Mouse (Mus musculus) kidney, postnatal 4 days (tissue): ENCODE data around the gene Rabepk.
"Not testable (repeated sequence)": the region's sequence is repeated elsewhere in the genome, so short reads cannot be mapped to it uniquely, and the experiment has no call there.

Experiments used
- DNase-seq, 2 experiments: peaks; one replicate each; pipeline ENCODE4 v3.0.0; 2021; ENCODE audit warnings: mixed read lengths in 2 of 2

Gene Rabepk

DNA sequence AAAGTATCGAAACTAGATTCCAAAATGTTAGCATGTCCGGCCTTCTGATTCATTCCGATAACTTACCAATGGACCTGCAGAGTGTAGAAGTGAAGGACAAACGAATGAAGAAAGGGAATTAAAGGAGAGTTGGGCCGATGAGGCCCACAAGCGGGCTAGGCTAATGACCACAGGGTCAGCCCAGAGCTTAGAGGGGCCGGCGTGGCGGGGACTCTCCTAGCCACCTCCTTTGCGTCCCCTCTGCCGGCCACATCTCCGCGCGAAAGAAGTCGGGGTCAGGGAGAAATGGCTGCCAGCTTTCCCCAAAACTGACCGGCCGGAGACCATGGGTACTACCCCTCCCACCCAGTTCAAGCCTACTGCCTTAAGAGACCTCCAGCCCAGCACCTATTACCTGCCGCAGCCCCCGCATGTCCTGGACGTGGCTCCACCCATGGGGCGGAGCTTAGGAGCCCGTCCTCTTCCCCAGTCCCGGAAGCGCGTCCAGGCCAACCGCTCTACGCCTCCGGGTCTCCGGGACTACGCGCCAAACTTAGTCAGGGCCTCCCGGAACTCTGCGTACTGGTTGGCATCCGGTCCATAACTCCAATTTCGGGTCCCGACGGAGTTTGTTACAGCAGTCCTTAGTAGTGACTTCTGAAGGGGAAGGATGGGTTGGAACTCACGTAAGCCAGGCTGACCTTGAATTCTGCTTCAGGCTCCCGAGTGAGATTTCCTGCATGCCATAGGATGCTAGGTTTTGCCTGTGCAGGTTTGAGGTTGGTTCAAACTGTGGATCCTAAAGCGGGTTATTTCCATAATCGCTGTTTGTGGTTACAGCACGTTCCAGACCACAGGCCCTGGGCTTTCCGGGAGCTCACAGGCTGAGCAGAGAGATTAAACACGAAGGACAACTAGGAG lies at the start of gene Rabepk:
Rabepk (minus strand) TSS at position 556 of the 900 bp plus-strand sequence.
- DNase-seq: peak; percentile 89 to 93

DNA sequence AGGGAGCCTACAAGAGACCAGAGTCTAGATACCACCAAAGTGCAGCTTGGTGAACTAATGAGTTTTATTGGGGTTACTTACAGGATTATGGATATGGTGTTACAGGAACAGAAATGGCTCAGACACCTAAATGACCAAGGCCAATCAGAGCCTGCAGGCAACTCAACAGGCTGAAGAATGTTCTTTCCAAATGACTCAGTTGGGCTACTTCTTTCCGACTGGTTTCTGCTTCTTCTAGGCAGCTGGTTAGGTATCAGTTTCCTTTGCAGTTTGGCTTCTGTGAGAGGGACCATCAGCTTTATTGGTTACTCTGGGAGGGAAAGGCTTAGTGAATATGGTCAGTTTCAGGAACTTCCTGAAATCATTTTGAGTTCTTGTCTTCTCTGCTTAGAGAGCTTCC lies 48.0 kb upstream of the Rabepk start:
- no peak for DNase-seq

DNA sequence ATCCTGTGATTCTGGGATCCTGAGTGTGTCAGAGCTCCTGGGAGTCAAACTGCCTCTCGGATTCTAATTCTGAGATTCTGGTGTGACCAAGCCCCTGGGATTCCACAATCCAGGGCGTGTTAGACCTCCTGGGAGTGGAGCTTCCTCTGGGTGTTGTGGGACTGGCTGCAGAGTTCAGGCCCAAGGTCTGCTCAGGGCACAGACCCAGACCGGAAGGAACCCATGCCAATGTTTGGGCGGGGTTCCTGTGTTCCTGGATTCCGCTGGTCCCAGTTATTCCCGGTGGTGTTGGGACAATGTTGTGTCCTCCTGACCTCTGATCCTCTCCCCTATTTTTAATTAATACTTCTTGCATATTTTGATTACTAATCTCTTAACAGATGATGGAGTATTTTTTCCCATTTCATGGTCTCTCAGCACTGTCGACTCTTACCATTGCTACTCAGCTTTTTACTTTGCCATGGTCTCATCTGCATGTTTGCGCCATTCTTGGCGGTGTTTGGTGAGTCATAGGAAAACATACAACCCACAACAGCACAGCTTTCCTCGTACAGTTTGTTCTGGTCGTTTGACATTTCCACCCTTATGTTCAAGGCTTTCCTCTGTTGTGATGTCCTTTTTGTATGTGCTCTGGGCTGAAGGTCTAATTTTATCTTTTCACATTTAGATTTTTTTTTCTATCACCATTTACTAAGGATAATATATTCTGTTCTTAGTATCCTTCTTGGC lies 43.7 kb upstream of the Rabepk start:
- peak; percentile 30 to 47 for DNase-seq

DNA sequence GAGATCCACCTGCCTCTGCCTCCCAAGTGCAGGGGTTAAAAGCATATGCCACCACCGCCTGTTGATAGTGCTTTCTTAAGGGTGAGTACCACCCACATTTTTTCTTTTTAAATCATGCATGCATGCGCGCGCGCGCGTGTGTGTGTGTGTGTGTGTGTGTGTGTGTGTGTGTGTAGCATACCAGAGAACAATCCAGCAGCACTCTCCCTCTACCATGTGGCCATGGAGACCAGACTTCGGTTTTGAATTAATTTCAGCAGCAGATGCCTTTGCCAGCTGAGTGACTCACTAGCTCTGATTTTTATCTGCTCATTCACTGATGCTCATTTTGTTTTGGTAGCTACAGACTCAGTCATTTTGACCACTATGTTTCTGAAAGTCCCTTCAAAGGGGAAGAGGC lies 42.0 kb upstream of the Rabepk start:
- no peak for DNase-seq

DNA sequence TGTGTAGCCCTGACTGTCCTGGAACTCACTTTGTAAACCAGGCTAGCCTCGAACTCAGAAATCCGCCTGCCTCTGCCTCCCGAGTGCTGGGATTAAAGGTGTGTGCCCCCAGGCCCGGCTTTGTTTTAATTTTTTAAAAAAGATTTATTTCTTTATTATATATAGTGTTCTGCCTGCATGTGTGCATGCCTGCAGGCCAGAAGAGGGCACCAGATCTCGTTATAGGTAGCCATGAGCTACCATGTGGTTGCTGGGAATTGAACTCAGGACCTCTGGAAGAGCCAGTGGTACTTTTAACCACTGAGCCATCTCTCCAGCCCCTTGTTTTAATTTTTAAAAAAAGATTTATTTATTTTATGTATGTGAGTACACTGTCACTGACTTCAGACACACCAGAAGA lies 40.4 kb upstream of the Rabepk start:
- DNase-seq: not testable (repeated sequence)

DNA sequence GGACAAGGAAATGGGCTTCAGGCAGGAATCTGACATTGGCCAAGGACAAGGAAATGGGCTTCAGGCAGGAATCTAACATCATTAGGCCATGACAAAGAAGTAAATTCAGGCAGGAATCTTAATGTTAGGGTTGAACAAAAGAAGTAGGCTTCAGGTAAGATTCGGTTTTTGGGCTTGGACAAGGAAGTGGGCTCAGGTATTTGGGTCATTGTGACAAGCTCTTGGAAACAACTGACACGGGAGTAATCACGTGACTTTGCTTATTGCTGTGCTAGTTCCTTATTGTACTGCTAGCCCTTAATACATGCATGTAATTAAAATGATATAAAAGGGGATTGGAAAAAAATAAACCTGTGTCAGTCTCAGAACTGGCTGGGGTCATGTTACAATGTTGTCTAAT lies 36.0 kb upstream of the Rabepk start:
- no peak for DNase-seq

DNA sequence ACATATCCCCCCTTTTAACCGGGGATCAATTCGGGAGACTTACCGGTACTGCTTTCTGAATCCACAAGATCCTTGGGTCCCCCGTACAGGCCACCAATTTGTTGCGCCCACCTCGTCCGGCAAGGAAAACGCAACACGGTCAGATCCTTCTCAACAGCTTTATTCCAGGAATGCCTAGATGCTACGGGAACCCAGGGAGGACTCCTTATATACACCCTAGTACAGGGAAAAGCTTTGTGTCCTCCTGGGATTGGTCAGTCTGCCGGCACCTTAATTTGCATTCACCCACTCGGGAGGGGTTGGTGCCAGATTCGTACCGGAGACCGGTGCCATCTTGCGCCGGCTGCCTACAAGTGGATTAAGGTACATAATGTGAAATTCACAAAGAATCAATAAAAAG lies 33.9 kb upstream of the Rabepk start:
- DNase-seq: no peak

DNA sequence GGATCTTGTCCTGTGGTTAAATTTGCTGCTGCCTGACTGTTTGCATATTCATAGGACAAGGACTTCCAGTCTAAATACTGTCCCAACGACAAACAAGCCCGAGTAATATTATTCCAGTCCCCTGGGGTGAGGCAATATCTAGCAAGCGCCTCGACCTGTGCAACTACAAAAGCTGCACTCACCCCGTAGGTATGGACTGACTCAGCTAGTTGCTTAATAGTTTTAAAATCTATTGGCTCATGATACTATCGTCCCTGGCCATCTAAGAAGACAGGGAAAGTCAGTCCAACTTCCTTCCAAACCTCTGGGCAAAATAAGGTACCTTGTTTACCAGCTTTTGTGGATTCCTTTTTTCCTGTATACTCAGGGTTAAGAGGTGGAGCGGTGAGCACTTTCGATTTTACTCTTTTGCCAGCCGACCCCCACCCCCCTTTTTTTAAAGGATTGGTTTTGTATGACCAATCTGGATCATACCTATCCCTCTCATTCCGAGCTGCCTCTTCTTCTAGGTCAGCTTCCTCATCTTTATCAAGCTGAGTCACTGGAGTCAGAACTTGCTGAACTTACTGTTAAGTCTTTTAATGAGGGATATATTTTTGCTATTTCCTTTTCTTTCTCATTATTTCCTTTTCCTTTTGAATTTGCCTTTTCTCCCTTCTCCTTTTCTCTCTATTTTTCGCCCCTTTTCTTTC lies 33.2 kb upstream of the Rabepk start, which contains the start of gene Gm34653:
Gm34653 (plus strand) TSS at position 242 of the 692 bp plus-strand sequence.
- DNase-seq: not testable (repeated sequence)

DNA sequence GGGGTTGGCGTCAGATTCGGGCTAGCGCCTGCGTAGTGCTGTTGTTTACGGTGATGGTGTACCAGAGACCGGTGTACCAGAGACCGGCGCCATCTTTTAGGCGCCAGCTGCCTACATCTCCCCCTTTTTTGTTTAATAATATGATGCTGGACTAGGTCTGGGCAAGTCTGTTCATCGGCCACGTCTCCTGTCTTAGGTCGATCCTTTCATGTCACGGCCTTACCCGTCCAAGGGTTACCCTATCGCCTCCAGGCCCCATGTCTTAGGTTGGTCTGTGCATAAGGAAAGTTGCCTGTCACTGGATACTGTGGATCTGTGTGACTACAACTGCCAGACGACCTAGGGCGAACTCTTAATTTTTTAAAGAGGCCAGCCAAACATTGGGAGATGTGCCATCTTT lies 30.4 kb upstream of the Rabepk start:
- DNase-seq: not testable (repeated sequence)

DNA sequence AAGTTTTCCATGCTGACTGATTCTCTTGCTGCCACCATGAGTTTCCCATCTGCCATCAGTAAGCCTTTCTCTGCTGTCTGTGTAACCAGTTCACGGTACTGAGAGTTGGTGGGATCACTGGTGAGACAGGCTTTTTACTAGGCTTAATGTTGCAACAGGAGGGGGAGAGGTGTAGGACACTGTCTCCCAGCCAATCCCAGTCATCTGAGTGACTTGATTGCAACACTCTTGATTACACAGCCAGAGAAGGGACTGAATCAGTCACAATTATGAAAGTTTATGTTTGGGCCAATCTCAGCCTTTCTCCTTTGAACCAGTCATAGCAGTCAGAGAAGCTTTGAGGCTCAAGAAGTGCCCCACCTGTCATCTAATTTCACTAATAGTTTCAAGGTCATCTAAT lies 28.3 kb upstream of the Rabepk start:
- no peak for DNase-seq

DNA sequence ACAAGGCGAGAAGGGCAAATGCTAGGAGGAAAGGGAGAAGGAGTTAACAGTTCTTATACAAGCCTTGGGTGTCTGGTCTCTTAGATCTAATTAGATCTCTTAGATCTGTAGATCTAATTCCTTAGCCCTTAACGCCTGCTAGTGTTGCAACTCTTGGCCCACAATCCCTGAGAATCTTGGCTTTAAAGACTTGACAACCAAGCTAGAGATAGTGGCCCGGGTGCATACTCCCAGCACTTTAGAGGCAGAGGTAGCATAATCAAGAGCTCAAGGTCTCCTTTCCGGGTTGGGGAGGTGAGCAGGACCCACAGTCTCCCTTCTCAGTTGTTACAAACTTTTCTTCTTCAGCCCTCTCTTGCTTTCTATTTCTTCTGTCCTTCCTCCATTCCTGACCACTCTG lies 27.9 kb upstream of the Rabepk start:
- no peak for DNase-seq

DNA sequence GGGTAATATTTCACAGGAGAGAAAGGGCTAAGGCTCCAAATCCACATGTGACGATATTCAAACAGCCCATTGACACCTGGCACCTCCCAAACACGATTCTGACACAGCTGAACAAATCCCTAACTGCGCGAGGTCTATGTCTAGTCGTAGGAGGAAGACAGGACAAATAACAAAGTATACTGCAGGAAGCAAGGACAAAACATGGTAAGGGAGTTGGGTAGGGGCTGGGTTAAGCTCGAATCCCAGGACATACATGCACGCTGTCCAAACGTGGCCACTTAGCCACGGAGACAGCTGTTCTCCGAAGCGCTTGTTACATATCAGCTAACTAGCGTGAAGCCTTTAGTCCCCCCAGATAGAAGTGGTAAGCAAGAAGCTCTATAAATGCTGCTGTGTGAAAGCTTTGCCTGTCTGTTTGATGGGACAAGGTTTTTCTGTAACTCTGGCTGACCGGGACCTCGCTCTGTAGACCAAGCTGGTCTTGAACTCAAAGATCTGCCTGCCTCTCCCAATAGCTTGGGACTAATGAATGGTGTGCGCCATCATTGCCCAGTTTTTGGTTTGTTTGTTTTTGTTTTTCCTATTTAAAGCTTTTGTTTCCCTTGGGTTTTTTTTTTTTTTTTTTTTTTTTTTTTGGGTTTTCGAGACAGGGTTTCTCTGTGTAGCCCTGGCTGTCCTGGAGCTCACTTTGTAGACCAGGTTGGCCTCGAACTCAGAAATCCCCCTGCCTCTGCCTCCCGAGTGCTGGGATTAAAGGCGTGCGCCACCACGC lies 26.9 kb upstream of the Rabepk start:
- DNase-seq: peak in 1 of 2 experiments; percentile 8

DNA sequence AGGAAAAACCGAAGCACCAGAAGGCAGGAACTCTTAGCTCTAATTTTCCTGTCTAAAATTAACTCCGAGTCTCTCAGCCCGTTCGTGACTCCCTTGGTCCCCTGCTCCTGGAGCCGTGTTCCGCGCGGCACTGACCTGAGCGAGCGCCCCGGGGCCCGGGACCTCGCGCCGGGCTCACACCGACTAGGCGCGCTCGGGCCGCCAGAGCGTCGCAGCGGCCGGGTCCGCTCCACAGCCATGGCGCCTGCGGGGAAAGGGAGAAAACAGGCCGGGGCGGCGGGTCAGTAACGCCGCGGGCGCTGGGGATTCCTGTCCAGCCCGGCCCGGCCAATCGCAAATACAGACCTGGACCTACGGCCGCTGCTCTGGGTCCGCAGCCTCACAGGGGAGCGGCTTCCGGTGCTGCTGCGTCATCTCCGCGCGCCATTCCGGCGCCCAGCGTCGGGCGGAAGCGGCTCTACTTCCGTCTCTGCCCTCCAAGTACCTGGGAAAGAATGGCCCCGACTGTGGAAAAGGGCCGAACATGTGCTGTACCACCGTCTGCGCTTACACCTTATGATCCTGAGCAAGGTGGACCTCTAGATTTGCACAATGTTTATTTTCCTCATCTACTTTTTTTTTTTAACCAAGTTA lies 26.2 kb upstream of the Rabepk start, which contains the start of gene Fbxw2:
Fbxw2 (minus strand) TSS at position 485 of the 633 bp plus-strand sequence.
- DNase-seq: peak; percentile 96

DNA sequence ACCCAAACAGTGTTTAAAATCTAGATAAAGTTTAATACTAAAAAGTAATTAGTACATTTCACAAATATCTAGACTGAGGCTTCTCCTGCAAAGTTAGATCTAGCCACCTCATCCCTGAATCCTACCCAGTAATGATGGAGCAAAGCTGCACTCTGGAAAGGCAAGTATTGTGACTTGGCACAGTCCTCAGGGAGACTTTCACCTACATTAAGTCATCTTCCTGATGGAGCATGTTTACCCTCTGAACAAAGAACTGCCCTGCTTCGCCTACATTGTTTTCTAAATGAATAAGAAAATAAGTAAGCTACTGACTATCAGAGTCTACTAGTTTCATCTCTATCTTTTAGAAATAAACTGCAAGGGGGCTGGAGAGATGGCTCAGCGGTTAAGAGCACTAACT lies 18.8 kb upstream of the Rabepk start:
- DNase-seq: no peak

DNA sequence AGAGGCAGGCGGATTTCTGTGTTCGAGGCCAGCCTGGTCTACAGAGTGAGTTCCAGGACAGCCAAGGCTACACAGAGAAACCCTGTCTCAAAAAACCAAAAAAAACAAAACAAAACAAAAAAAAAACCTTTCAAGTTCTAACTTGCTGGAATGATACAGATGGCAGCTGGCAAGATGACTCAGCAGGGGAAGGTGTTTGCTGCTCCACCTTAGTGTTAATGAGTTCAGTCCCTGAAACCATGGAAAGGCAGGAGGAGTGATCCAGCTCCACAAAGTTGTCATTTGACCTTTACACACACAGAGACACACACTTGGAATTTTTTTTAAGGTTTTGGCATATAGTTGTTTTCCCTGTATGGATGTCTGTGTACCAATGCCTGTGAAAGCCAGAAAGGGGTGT lies 16.2 kb upstream of the Rabepk start:
- not testable (repeated sequence) for DNase-seq

DNA sequence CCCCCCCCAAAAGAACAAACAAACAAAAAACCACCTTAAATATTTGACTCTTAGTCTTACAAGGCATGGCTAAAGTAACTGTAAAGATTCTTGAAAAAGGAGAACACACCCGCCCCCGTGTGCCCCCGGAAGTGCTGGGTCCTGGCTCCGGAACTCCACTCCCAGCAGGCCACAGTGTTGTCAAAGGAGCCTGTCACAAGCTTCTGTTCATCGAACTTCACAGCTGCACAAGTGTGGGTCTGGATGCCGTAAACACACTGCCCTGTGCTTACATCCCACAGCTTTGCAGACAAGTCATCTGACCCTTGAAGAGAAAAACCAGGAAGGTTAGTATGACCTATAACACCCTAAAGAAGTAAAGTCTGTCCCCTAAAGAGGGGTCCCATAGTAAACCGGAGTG lies 13.0 kb upstream of the Rabepk start:
- no peak for DNase-seq

DNA sequence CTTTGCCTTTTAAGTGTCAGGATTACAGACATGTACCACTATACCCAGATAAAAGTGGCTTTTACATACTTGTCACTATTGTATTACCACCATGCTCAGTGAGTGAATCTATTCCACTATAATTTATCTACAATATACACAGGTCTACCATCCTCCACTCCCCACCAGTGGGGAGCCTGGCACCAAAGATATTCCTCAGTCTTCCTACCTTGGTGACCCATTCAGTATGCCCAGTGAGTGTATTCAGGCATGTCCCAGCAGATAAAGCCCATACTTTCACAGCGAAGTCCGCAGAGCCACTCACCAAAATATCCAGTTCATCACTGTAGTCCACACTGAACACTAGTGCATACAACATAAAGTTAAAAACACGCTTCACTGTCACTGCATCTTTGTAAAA lies 11.1 kb upstream of the Rabepk start:
- DNase-seq: no peak

DNA sequence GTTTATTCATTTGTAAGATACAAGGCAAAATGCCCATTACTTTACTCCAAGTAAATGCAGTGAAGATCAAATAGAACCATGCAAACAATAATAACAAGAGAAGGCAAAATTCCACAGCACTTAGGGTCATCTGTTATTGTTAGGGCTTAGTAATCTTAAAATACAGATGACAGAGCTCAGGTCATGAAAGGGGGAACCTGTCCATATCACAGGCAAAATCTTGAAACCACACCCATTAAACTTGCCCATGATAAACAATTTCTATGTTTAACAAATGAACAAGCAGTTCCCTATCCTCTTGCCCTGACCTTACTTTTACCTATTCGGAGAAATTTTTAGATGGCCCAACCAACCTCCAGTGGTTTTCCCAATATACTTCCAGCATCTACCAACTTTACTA lies 9.9 kb upstream of the Rabepk start:
- DNase-seq: no peak

DNA sequence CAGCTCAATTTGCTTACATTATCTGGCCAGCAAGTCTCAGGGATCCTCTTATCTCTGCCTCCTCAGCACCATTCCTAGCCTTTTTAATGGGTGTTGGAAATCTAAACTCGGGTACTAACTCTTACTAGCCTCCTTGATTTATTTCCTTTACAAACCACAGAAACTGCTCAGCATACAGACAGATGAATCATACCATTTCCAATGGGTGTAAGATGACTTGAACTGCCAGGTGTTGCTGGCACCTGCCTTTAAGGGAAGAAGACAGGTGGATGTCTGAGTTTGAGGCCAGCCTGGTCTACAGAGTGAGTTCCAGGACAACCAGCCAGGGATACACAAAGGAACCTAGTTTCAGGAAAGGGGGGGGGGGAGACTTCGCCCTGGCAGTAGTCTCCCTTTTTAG lies 8.3 kb upstream of the Rabepk start:
- DNase-seq: no peak

DNA sequence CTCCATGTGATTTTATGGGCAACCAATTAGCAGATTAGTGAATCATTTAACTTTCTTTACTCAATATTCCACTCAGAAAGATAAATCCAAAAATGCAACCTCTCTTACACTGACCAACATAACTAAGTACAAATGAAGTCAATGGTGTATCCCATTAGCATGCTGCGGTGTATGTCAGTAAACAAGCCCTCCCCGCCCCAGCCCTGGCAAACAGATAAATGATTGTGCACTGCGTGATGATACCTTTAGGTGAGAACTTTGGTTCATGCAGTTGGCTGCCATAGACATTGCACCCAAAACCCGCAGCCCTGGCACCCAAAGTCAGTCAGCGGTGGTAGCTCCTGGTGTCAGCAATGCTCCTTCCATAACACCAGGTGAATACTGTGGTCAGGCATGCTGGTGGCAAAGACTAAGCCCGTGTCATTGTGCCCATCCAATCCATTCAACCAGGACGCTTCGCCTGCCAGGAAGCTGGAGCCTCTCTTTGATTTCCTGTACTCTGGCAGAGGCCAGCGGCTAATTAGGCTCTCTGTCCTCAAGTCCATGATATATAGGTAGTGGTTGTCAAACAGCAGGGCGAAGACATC lies 5.7 kb upstream of the Rabepk start:
- DNase-seq: peak in 1 of 2 experiments; percentile 11

DNA sequence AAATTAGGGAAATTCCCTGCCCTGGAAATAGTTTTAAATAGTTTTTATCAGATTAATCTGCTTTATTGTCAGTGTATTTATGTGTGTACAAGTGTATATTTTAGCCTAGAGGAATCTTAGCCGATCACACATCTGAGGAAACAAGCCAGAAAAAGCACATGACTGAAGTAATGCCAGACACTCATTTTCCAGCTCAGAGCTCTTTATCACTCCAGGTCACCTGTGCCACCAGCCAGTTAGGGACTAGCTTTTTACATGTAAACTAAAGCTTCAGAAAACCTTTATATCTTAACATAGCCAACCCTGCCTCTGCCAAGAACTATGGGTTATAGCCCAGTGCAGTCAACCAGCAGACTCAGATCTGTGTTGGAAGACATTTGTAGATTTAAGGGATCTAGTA lies 5.1 kb upstream of the Rabepk start:
- DNase-seq: no peak

DNA sequence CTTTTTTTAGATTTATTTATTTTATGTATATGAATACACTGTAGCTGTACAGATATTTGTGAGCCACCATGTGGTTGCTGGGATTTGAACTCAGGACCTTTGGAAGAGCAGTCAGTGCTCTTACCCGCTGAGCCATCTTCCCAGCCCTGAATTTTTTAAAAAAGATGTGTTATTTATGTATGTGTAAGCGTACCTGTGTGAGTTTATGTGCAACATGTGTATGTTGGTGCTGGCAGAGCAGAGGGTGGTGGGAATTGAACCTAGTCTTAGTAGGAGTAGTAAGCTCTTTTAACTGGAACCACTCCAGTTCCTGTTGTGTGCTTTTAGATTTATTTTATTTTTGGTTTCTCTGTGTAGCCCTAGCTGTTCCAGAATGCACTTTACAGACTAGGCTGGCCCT lies 4.5 kb upstream of the Rabepk start:
- no peak for DNase-seq
